Mouse (Mus musculus): ENCODE data around the gene Utp11.

DNA sequence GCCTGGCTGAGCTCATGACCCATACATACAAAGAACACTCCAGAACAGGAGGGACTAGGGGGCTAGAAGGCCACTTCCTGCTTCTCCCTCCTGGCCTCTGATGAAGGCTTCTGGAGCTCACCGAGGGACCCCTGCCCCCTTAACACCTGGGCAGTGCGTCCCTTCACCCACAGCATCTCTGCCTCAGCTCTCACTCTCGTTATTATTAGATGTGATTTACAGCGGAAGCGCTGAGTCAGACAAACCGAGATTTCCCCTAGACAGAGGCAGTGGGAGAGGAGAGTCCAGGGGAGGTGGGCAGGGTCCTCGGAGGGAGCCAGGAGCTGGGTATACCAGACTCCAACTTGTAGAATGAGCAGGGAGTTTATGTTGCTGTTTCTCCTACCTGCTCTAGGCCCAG, 21.8 kb downstream of the Utp11 start:
- TF ChIP-seq MAFK (IDR thresholded peaks at IDR 0.05; ENCODE audit: insufficient read depth, low read depth, low read length) (no peak), HCFC1 (IDR thresholded peaks at IDR 0.05; ENCODE audit: borderline replicate concordance, insufficient read depth, low read length) (no peak), ZNF384 (IDR thresholded peaks at IDR 0.05; ENCODE audit: low read depth, low read length) (no peak), CHD2 (IDR thresholded peaks at IDR 0.05; ENCODE audit: low read depth, low read length) (no peak), ZC3H11A (IDR thresholded peaks at IDR 0.05; ENCODE audit: borderline replicate concordance, low read depth, low read length) (no peak)
